Mouse (Mus musculus) hindbrain, embryonic 15.5 days (tissue): ENCODE results near the gene Arhgef6. TPM values are rescaled to one million over a fixed set of nuclear protein-coding genes. Genes with fewer than 3 reads are reported as not detected.
A peak's percentile ranks its signal among the peaks of the same experiment; 100 is the strongest.

Experiments used
- ATAC-seq: fragments of 200-750 bp; cut with Nextera tagmentation; 2 replicates; pipeline ENCODE4 v1.8.0; 2017; ENCODE audit warnings: low read depth, moderate number of reproducible peaks, moderate TSS enrichment; ENCODE audit not compliant: low FRiP score
- H3K27ac ChIP-seq: fragments of 300-500 bp; sonication (generic); replicated peaks from 2 replicates; pipeline ENCODE4 v1.5.1; 2015; ENCODE audit warnings: mild to moderate bottlenecking, inconsistent platforms
- H3K27me3 ChIP-seq: fragments of 300-500 bp; sonication (generic); 2 replicates; pipeline ENCODE4 v1.6.1; 2015; ENCODE audit warnings: control low read depth, inconsistent platforms
- H3K36me3 ChIP-seq: fragments of 300-500 bp; sonication (generic); 2 replicates; pipeline ENCODE4 v1.6.1; 2015; ENCODE audit warnings: control low read depth, inconsistent platforms
- H3K4me1 ChIP-seq: fragments of 300-500 bp; sonication (generic); replicated peaks from 2 replicates; pipeline ENCODE4 v1.6.1; 2015; ENCODE audit warnings: control low read depth, inconsistent platforms
- H3K4me2 ChIP-seq: fragments of 300-500 bp; sonication (generic); 2 replicates; pipeline ENCODE4 v1.6.1; 2015; ENCODE audit warnings: moderate library complexity, mild to moderate bottlenecking, inconsistent platforms
- H3K4me3 ChIP-seq: fragments of 300-500 bp; sonication (generic); 2 replicates; pipeline ENCODE4 v1.5.1; 2015; ENCODE audit warnings: mild to moderate bottlenecking, inconsistent platforms
- H3K9ac ChIP-seq: fragments of 300-500 bp; sonication (generic); 2 replicates; pipeline ENCODE4 v1.6.1; 2015; ENCODE audit warnings: inconsistent platforms
- H3K9me3 ChIP-seq: fragments of 300-500 bp; sonication (generic); 2 replicates; pipeline ENCODE4 v1.6.1; 2016; ENCODE audit warnings: control low read depth, inconsistent platforms
- WGBS: fragments of 180-500 bp; shearing (Covaris S2); methylation state at CpG from one replicate; pipeline ENCODE4 v1.1.7; 2015; 5-methylcytosine and 5-hydroxymethylcytosine counted together
- polyA plus RNA-seq: library from polyadenylated mRNA; unstranded; fragments of >200 nt; fragmentation: Nextera tagmentation; extraction: Ambion mirVana; gene quantifications from 2 replicates; pipeline ENCODE4 v1.2.1, GENCODE M21; 2015

Gene Arhgef6
- polyA plus RNA-seq, 1 experiment from 2014 or later, result 5.1 TPM

- no peak overlapping the region for H3K27ac ChIP-seq
- no peaks in the 10 kb centered on the region for H3K4me1 ChIP-seq
- no peak overlapping the region for H3K4me3 ChIP-seq
- no peak overlapping the region for H3K4me2 ChIP-seq
- no peaks in the 10 kb centered on the region for H3K9me3 ChIP-seq
- no peak for ATAC-seq
- no peaks in the 10 kb centered on the region for H3K27me3 ChIP-seq
- H3K9ac ChIP-seq, result no peak overlapping the region
- H3K36me3 ChIP-seq, result no peaks in the 10 kb centered on the region
- 90% methylated on average over 6 of the region's 6 CpGs for WGBS
These were observed 3.2 kb downstream of the Arhgef6 start for GRCm38 (mm10) chrX:57335313-57335712.

- H3K4me2 ChIP-seq, result no peak overlapping the region
- no peaks in the 10 kb centered on the region for H3K36me3 ChIP-seq
- no peak overlapping the region for H3K27ac ChIP-seq
- no peaks in the 10 kb centered on the region for H3K27me3 ChIP-seq
- no peak for ATAC-seq
- no peaks in the 10 kb centered on the region for H3K4me1 ChIP-seq
- H3K9me3 ChIP-seq, result no peaks in the 10 kb centered on the region
- 82% methylated on average over 3 of the region's 3 CpGs for WGBS
- no peak overlapping the region for H3K9ac ChIP-seq
- H3K4me3 ChIP-seq, result no peak overlapping the region
These were observed 10.7 kb downstream of the Arhgef6 start for GRCm38 (mm10) chrX:57327668-57328338.

GRCm38 (mm10) chrX:57326487-57327221 is 11.9 kb downstream of the Arhgef6 start:
- H3K36me3 ChIP-seq, result no peaks in the 10 kb centered on the region
- H3K4me1 ChIP-seq, result no peaks in the 10 kb centered on the region
- WGBS, result 28% methylated on average over 16 of the region's 16 CpGs
- H3K27ac ChIP-seq, result no peak overlapping the region
- peak overlapping the region; percentile 49 for H3K9ac ChIP-seq
- H3K27me3 ChIP-seq, result no peaks in the 10 kb centered on the region
- ATAC-seq, result peak; percentile 82
- H3K9me3 ChIP-seq, result no peaks in the 10 kb centered on the region
- peak overlapping the region; percentile 66 for H3K4me2 ChIP-seq
- H3K4me3 ChIP-seq, result peak overlapping the region; percentile 40

- peak overlapping the region; percentile 40 for H3K4me3 ChIP-seq
- no peaks in the 10 kb centered on the region for H3K9me3 ChIP-seq
- no peaks in the 10 kb centered on the region for H3K4me1 ChIP-seq
- peak; percentile 82 for ATAC-seq
- 25% methylated on average over 29 of the region's 29 CpGs for WGBS
- H3K27ac ChIP-seq, result no peak overlapping the region
- peak overlapping the region; percentile 49 for H3K9ac ChIP-seq
- no peaks in the 10 kb centered on the region for H3K27me3 ChIP-seq
- H3K36me3 ChIP-seq, result no peaks in the 10 kb centered on the region
- H3K4me2 ChIP-seq, result peak overlapping the region; percentile 66
These were observed 12.6 kb downstream of the Arhgef6 start for GRCm38 (mm10) chrX:57325861-57326461.

- no peak overlapping the region for H3K4me3 ChIP-seq
- no peak for ATAC-seq
- H3K36me3 ChIP-seq, result no peaks in the 10 kb centered on the region
- no peak overlapping the region for H3K4me2 ChIP-seq
- no peak overlapping the region for H3K9ac ChIP-seq
- WGBS, result 72% methylated on average over 6 of the region's 6 CpGs
- no peaks in the 10 kb centered on the region for H3K9me3 ChIP-seq
- no peaks in the 10 kb centered on the region for H3K4me1 ChIP-seq
- no peak overlapping the region for H3K27ac ChIP-seq
- H3K27me3 ChIP-seq, result no peaks in the 10 kb centered on the region
These were observed 13.6 kb downstream of the Arhgef6 start for GRCm38 (mm10) chrX:57324891-57325290.

GRCm38 (mm10) chrX:57312066-57312465 is 26.5 kb downstream of the Arhgef6 start:
- Histone ChIP-seq H3K9me3 (no peaks in the 10 kb centered on the region), H3K4me1 (no peaks in the 10 kb centered on the region), H3K27me3 (no peaks in the 10 kb centered on the region), H3K4me3 (no peak overlapping the region), H3K9ac (no peak overlapping the region), H3K27ac (no peak overlapping the region), H3K36me3 (no peaks in the 10 kb centered on the region), H3K4me2 (no peak overlapping the region)
- ATAC-seq, result no peak
- WGBS, result 86% methylated on average over 5 of the region's 5 CpGs

GRCm38 (mm10) chrX:57309993-57310392 is 28.5 kb downstream of the Arhgef6 start:
- ATAC-seq, result no peak
- no peaks in the 10 kb centered on the region for H3K27me3 ChIP-seq
- H3K4me3 ChIP-seq, result no peak overlapping the region
- no peaks in the 10 kb centered on the region for H3K9me3 ChIP-seq
- no peaks in the 10 kb centered on the region for H3K36me3 ChIP-seq
- H3K4me1 ChIP-seq, result no peaks in the 10 kb centered on the region
- no peak overlapping the region for H3K4me2 ChIP-seq
- WGBS, result 63% methylated on average over 2 of the region's 2 CpGs
- no peak overlapping the region for H3K27ac ChIP-seq
- H3K9ac ChIP-seq, result no peak overlapping the region

- no peaks in the 10 kb centered on the region for H3K9me3 ChIP-seq
- no peak for ATAC-seq
- H3K36me3 ChIP-seq, result no peaks in the 10 kb centered on the region
- H3K27me3 ChIP-seq, result no peaks in the 10 kb centered on the region
- no peak overlapping the region for H3K9ac ChIP-seq
- no peak overlapping the region for H3K4me2 ChIP-seq
- 78% methylated on average over 6 of the region's 6 CpGs for WGBS
- H3K27ac ChIP-seq, result no peak overlapping the region
- H3K4me1 ChIP-seq, result no peaks in the 10 kb centered on the region
- no peak overlapping the region for H3K4me3 ChIP-seq
These were observed 31.8 kb downstream of the Arhgef6 start for GRCm38 (mm10) chrX:57306747-57307146.

GRCm38 (mm10) chrX:57304784-57305287 is 33.7 kb downstream of the Arhgef6 start:
- H3K9me3 ChIP-seq, result no peaks in the 10 kb centered on the region
- WGBS, result 83% methylated on average over 3 of the region's 3 CpGs
- H3K4me3 ChIP-seq, result no peak overlapping the region
- no peak overlapping the region for H3K27ac ChIP-seq
- H3K4me2 ChIP-seq, result no peak overlapping the region
- H3K9ac ChIP-seq, result no peak overlapping the region
- no peaks in the 10 kb centered on the region for H3K27me3 ChIP-seq
- ATAC-seq, result no peak
- H3K4me1 ChIP-seq, result no peaks in the 10 kb centered on the region
- H3K36me3 ChIP-seq, result no peaks in the 10 kb centered on the region

GRCm38 (mm10) chrX:57303188-57303878 is 35.2 kb downstream of the Arhgef6 start:
- Histone ChIP-seq H3K27ac (no peak overlapping the region), H3K27me3 (no peaks in the 10 kb centered on the region), H3K4me2 (no peak overlapping the region), H3K9ac (no peak overlapping the region), H3K4me1 (no peaks in the 10 kb centered on the region), H3K4me3 (no peak overlapping the region), H3K9me3 (no peaks in the 10 kb centered on the region), H3K36me3 (no peaks in the 10 kb centered on the region)
- 81% methylated on average over 8 of the region's 8 CpGs for WGBS
- ATAC-seq, result no peak

- Histone ChIP-seq H3K4me3 (no peak overlapping the region), H3K4me1 (no peaks in the 10 kb centered on the region), H3K4me2 (no peak overlapping the region), H3K9ac (no peak overlapping the region), H3K36me3 (no peaks in the 10 kb centered on the region), H3K9me3 (no peaks in the 10 kb centered on the region), H3K27ac (no peak overlapping the region), H3K27me3 (no peaks in the 10 kb centered on the region)
- no peak for ATAC-seq
- 78% methylated on average over 7 of the region's 7 CpGs for WGBS
These were observed 39.6 kb downstream of the Arhgef6 start for GRCm38 (mm10) chrX:57298946-57299345.

GRCm38 (mm10) chrX:57288458-57288857 is 50.1 kb downstream of the Arhgef6 start:
- WGBS, result 80% methylated on average over 3 of the region's 3 CpGs
- Histone ChIP-seq H3K4me3 (no peak overlapping the region), H3K9ac (no peak overlapping the region), H3K27ac (no peak overlapping the region), H3K27me3 (no peaks in the 10 kb centered on the region), H3K4me1 (no peaks in the 10 kb centered on the region), H3K36me3 (no peaks in the 10 kb centered on the region), H3K4me2 (no peak overlapping the region), H3K9me3 (no peaks in the 10 kb centered on the region)
- no peak for ATAC-seq
